Mouse (Mus musculus): ENCODE results near the gene Vps18. TPM values are rescaled to one million over a fixed set of nuclear protein-coding genes. Genes with fewer than 3 reads are reported as not detected.

The Vps18 gene
- 10 to 100 TPM; 78.7 to 86.0 TPM for total RNA-seq (2023)

DNA sequence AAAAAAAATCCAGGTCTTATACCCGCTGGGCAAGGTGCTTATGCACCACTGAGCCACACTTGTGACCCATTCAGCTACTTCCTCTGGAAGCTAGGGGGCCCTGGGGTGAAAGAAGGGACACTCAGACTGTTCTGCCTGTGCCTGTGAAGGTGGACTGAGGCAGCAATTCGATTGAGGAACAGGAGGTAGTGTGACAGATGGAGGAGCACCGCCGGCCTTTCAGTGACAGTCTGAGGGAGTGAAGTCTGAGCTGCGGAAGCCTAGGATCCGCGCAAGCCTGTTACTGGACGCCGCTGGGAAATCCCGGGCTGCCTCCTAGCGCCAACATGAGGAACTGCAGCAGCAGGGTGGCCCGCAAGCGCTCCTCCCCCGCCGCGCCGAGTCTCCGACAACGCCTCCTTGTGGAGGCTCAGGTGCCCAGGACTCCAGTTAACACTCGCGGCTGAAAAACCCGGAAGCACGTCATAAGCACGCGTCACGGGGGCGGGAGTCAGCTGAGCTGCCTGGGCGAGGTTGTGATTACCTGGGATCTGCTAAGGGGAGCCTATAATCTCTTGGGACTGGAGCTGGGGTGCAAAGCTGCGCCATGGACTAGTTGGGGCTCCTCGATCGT is at the start of gene Vps18:
TSS of gene Vps18 (plus strand) at position 471 of the 613 bp plus-strand sequence.

GRCm38 (mm10) chr2:119270643-119271331 is 17.8 kb upstream of the Vps18 start, which contains the start of gene Rhov:
TSS of gene Rhov (minus strand) at chr2:119271272.

GRCm38 (mm10) chr2:119325568-119326143 is 37.1 kb downstream of the Vps18 start, which contains the start of gene Dll4:
TSS of gene Dll4 (plus strand) at chr2:119325784.

Other genes with a start within 250 kb of the Vps18 start
- gene Knl1, start 241.6 kb upstream of the Vps18 start, total RNA-seq (2023), result 1 to 10 TPM; 3.2 to 3.4 TPM
- 1 to 10 TPM; 2.6 to 3.2 TPM for gene Rad51, start 175.9 kb upstream of the Vps18 start, total RNA-seq (2023)
- gene Rmdn3, start 131.7 kb upstream of the Vps18 start, total RNA-seq (2023), result 10 to 100 TPM; 27.2 to 35.9 TPM
- not detected for gene Gchfr, start 121.0 kb upstream of the Vps18 start, total RNA-seq (2023)
- gene Gm14137, start 114.2 kb upstream of the Vps18 start, total RNA-seq (2023), result 1 to 10 TPM; 2.9 to 6.8 TPM
- gene Zfyve19, start 80.1 kb upstream of the Vps18 start, total RNA-seq (2023), result 10 to 100 TPM; 36.2 to 47.6 TPM
- 10 to 100 TPM; 15.0 to 20.1 TPM for gene Dnajc17, start 79.9 kb upstream of the Vps18 start, total RNA-seq (2023)
- gene Ppp1r14d, start 58.8 kb upstream of the Vps18 start, total RNA-seq (2023), result not detected
- gene Spint1, start 51.4 kb upstream of the Vps18 start, total RNA-seq (2023), result 1 to 10 TPM in 1 of 2 experiments, under 1 TPM in 1; 0.29 to 1.3 TPM
- gene Rhov, start 17.5 kb upstream of the Vps18 start, total RNA-seq (2023), result under 1 TPM; 0.44 to 0.84 TPM
- gene Dll4, start 37.0 kb downstream of the Vps18 start, total RNA-seq (2023), result under 1 TPM; 0.55 to 0.59 TPM
- under 1 TPM in 1 of 2 experiments, not detected in 1; 0.56 TPM for gene Chac1, start 62.5 kb downstream of the Vps18 start, total RNA-seq (2023)
- 10 to 100 TPM; 47.3 to 48.9 TPM for gene Ino80, start 188.9 kb downstream of the Vps18 start, total RNA-seq (2023)

Measured in B cell, adult 67 days (primary cell).